In the genomic region with DNA sequence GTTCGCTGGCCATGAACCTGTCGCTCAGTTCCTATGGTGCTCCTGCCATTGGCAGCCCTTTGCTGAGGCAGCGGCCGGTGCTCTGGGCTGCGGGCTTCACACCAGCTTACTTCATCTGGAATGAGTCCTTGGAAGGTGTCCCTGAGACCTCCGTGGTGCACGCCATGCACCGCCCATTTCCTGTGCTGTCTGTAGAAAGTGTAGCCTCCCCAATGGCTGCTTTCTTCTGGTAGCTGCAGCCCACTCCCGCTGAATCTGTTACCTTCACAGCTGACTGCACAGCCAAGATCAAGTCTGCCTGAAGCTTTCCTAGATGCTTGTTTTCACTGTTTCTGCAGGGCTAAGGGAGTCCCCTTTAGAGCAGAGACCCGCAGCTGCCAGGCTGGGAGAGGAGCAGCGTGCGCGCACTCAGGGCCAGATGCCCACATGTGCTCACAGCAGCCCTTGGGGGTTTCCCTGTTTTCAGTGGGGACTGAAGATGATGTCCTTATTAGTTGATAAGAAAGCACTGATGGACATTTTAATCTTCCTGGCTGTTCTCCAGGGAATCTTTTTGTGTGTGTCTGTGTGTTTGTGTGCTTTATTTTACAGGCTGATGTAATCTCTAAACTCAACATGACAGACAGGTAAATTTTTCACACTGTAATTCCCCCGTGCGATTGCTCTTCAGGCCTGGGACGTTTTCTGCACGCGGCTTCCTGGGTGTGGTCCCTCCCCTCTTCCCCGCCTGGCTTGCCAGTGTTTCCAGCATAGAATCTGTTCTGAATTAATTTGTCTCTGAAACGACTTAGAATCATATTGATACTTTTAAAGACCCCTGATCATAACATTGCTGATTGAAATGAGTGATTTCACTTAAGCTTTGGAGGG, we compare ENCODE assay signal across 14 mouse cellular contexts. TPM values are rescaled to one million over a fixed set of nuclear protein-coding genes. Genes with fewer than 3 reads are reported as not detected.
DNase-seq lines count a peak whose midpoint lies in the region; ATAC-seq lines count a peak whose summit lies in the region.
"Had no signal": no experiment of that assay in that cellular context is flagged by ENCODE, and none has a peak within 500 bp of the region (broad histone marks: within the 10 kb centered on the region; RNA-seq: fewer than 3 reads in every experiment).

No protein-coding gene starts in this region.

- no peak for DNase-seq in heart, postnatal 25 days (ENCODE audit: low spot score)
- DNase-seq in ovary, adult 18-20 months (ENCODE audit: low spot score), result peak; percentile 30
- DNase-seq in ovary, postnatal 10 days (ENCODE audit: low spot score), result no peak
- DNase-seq in adrenal gland, postnatal 25 days, result peak; percentile 53
- no peak for DNase-seq in right cerebral cortex, adult 2 months (ENCODE audit: low spot score in 2 of 2)
- no peak for DNase-seq in right cerebral cortex, adult 18-20 months
- DNase-seq: cerebellum, adult 11 months; forebrain, postnatal 0 days; heart, postnatal 10 days; spleen, adult 18-20 months had no signal

- intact Hi-C loops in heart, postnatal 25 days (cut with DNase I), result no loop called here

- H3K27me3 ChIP-seq in heart, embryonic 16.5 days (ENCODE audit: control insufficient read depth, insufficient read depth, low read length), result no peaks in the 10 kb centered on the region
- no peaks in the 10 kb centered on the region for H3K27me3 ChIP-seq in neural tube, embryonic 14.5 days (ENCODE audit: control insufficient read depth, insufficient read depth, low read length)
- H3K27me3 ChIP-seq: midbrain, embryonic 15.5 days; Patski had no signal

- 0 out of 2 replicates have a peak, but pooled peaks cover 3% of the 10 kb centered on the region for H3K4me1 ChIP-seq in heart, embryonic 16.5 days (ENCODE audit: control insufficient read depth, insufficient read depth, low read length)
- H3K4me1 ChIP-seq in neural tube, embryonic 14.5 days (ENCODE audit: control insufficient read depth, insufficient read depth, low read length), result no peaks in the 10 kb centered on the region
- H3K4me1 ChIP-seq: midbrain, embryonic 15.5 days had no signal

- no peak overlapping the region for H3K9ac ChIP-seq in heart, embryonic 16.5 days (ENCODE audit: low read length)
- no peak overlapping the region for H3K9ac ChIP-seq in neural tube, embryonic 14.5 days (replicated peaks; ENCODE audit: low read depth, low read length)
- H3K9ac ChIP-seq: forebrain, postnatal 0 days; midbrain, embryonic 15.5 days had no signal

- peaks cover 26% of the 10 kb centered on the region for H3K36me3 ChIP-seq in heart, embryonic 16.5 days (ENCODE audit: control insufficient read depth, insufficient read depth)
- H3K36me3 ChIP-seq in neural tube, embryonic 14.5 days (ENCODE audit: control insufficient read depth, insufficient read depth, low read length), result peaks cover 22% of the 10 kb centered on the region

- WGBS in heart, embryonic 16.5 days, result 68% methylated on average over 20 of the region's 20 CpGs
- 82% methylated on average over 20 of the region's 20 CpGs for WGBS in neural tube, embryonic 14.5 days

- peak overlapping the region; percentile 36; the same call in 1 of the 2 replicates for H3K27ac ChIP-seq in heart, embryonic 16.5 days (ENCODE audit: low read length)
- peak overlapping the region; percentile 4; the same call in 1 of the 2 replicates for H3K27ac ChIP-seq in neural tube, embryonic 14.5 days (ENCODE audit: low read depth, low read length)
- H3K27ac ChIP-seq: midbrain, embryonic 15.5 days had no signal

- no peaks in the 10 kb centered on the region for H3K9me3 ChIP-seq in heart, embryonic 16.5 days (replicated peaks; ENCODE audit: control insufficient read depth, low read length)
- no peaks in the 10 kb centered on the region for H3K9me3 ChIP-seq in neural tube, embryonic 14.5 days (ENCODE audit: control insufficient read depth, low read length)
- H3K9me3 ChIP-seq: midbrain, embryonic 15.5 days had no signal

- H3K4me2 ChIP-seq in heart, embryonic 16.5 days (ENCODE audit: low read depth, low read length), result no peak overlapping the region
- H3K4me2 ChIP-seq in neural tube, embryonic 14.5 days (ENCODE audit: low read depth, low read length), result no peak overlapping the region
- H3K4me2 ChIP-seq: midbrain, embryonic 15.5 days had no signal

- no peak for ATAC-seq in heart, embryonic 16.5 days (replicated peaks; ENCODE audit: extremely low read depth, insufficient read depth, low FRiP score)
- ATAC-seq in neural tube, embryonic 14.5 days (ENCODE audit: low read depth), result no peak
- ATAC-seq: forebrain, postnatal 0 days; midbrain, embryonic 15.5 days; Patski had no signal

- no peak overlapping the region for H3K4me3 ChIP-seq in heart, embryonic 16.5 days (ENCODE audit: low read length)
- H3K4me3 ChIP-seq in neural tube, embryonic 14.5 days (ENCODE audit: low read depth, low read length), result no peak overlapping the region
- H3K4me3 ChIP-seq: midbrain, embryonic 15.5 days had no signal

RNA-seq across cellular contexts. Expression of a gene that starts 24.6 kb away (rescaled TPM):
- polyA plus RNA-seq in heart, embryonic 16.5 days (2015; fragmentation: Nextera tagmentation; extraction: Ambion mirVana), result 19.1 and 20.1 TPM in 2 replicates
- total RNA-seq in heart, postnatal 25 days (2021), result 10 to 100 TPM; 21.8 to 23.9 TPM
- total RNA-seq in adrenal gland, postnatal 25 days (2021), result 42.1 and 51.9 TPM in 2 replicates
- polyA plus RNA-seq in neural tube, embryonic 14.5 days (2014; fragmentation: Nextera tagmentation; extraction: Ambion mirVana), result 22.9 and 25.9 TPM in 2 replicates

RNA-seq across cellular contexts. Expression of a gene that starts 46.3 kb away (rescaled TPM):
- 78.5 and 79.0 TPM in 2 replicates for polyA plus RNA-seq in heart, embryonic 16.5 days (2015; fragmentation: Nextera tagmentation; extraction: Ambion mirVana)
- total RNA-seq in heart, postnatal 25 days (2021), result 10 to 100 TPM; 57.2 to 61.3 TPM
- 68.4 and 71.6 TPM in 2 replicates for total RNA-seq in adrenal gland, postnatal 25 days (2021)
- polyA plus RNA-seq in neural tube, embryonic 14.5 days (2014; fragmentation: Nextera tagmentation; extraction: Ambion mirVana), result 111 and 118 TPM in 2 replicates

RNA-seq across cellular contexts. Expression of a gene that starts 46.5 kb away (rescaled TPM):
- polyA plus RNA-seq in heart, embryonic 16.5 days (2015; fragmentation: Nextera tagmentation; extraction: Ambion mirVana), result 13.4 and 15.8 TPM in 2 replicates
- total RNA-seq in heart, postnatal 25 days (2021), result 10 to 100 TPM; 15.1 to 17.8 TPM
- total RNA-seq in adrenal gland, postnatal 25 days (2021), result 35.1 and 36.5 TPM in 2 replicates
- polyA plus RNA-seq in neural tube, embryonic 14.5 days (2014; fragmentation: Nextera tagmentation; extraction: Ambion mirVana), result 24.8 and 28.2 TPM in 2 replicates

Comparison
In these comparisons a context has a peak if more than half of its experiments do, and no peak if none do; other contexts are left out.
1. DNase-seq: peak in ovary, adult 18-20 months (single experiment) and adrenal gland, postnatal 25 days (single experiment); none in heart, postnatal 25 days (single experiment), ovary, postnatal 10 days (single experiment), right cerebral cortex, adult 2 months (0 of 2) and right cerebral cortex, adult 18-20 months (single experiment).